ENCODE assay signal across 13 mouse cellular contexts in genomic region chr5:5055494-5055893, GRCm38 (mm10).
"Had no signal": no experiment of that assay in that cellular context is flagged by ENCODE, and none has a peak within 500 bp of the region (broad histone marks: within the 10 kb centered on the region; RNA-seq: fewer than 3 reads in every experiment).

No protein-coding gene starts in this region.

- H3K9ac ChIP-seq: kidney, embryonic 15.5 days; limb, embryonic 13.5 days; liver, embryonic 14.5 days; neural tube, embryonic 12.5 days had no signal

- H3K27me3 ChIP-seq: kidney, embryonic 15.5 days; limb, embryonic 13.5 days; neural tube, embryonic 12.5 days had no signal

- ATAC-seq: lung, postnatal 0 days had no signal

- H3K4me3 ChIP-seq: kidney, embryonic 15.5 days; limb, embryonic 13.5 days; neural tube, embryonic 12.5 days had no signal

- H3K4me2 ChIP-seq: kidney, embryonic 15.5 days; limb, embryonic 13.5 days; neural tube, embryonic 12.5 days had no signal

- H3K27ac ChIP-seq: kidney, embryonic 15.5 days; limb, embryonic 13.5 days; liver, embryonic 14.5 days; neural tube, embryonic 12.5 days; stomach, postnatal 0 days had no signal

- H3K9me3 ChIP-seq: kidney, embryonic 15.5 days; limb, embryonic 13.5 days; neural tube, embryonic 12.5 days had no signal

- DNase-seq: kidney, adult 2 months; kidney, postnatal 14 days; left cerebral cortex, postnatal 4 days; lung, adult 2 months; lung, postnatal 36 days; thymus, adult 18-20 months; thymus, postnatal 14 days had no signal

- H3K36me3 ChIP-seq: kidney, embryonic 15.5 days; limb, embryonic 13.5 days; neural tube, embryonic 12.5 days had no signal

- H3K4me1 ChIP-seq: kidney, embryonic 15.5 days; limb, embryonic 13.5 days; neural tube, embryonic 12.5 days had no signal
